Mouse (Mus musculus) urinary bladder, adult 18-20 months (tissue): ENCODE measurements around the gene Xcl1.
"Not testable (repeated sequence)": the region's sequence is repeated elsewhere in the genome, so short reads cannot be mapped to it uniquely, and the experiment has no call there.

Source experiments
- DNase-seq, 2 experiments: peaks; one replicate each; pipeline ENCODE4 v3.0.0; 2022; ENCODE audit warnings: low spot score in 2 of 2, mixed read lengths in 2 of 2

Xcl1 gene

DNA sequence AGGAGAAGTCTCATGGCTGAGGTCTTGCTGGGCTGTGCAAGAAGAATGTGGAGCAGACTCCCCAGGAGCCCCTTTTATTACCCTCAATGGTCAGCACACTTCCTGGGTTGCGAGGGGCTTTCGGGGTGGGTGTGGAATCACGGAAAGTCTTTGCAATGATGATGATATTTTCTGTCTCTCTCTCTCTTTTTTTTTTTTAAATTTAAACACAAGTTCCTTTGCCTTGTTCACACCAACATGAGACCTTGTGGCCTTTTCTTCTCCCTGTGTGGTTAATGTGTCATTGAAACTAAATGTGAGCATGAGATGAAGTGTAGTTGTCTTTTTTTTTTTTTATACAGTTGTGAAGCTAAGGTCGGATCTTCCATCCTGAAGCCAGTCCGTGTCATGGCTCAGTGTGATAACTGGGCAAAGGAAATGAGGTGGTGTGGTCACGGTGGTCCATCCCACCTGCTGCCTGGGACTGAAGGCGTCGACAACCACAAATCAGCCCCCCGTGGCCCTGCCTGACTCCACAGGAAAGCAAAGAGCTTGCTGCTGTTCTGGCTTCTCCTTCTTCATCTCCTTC is at the start of gene Xcl1:
Xcl1 (minus strand) TSS at position 51 of the 568 bp plus-strand sequence.
- no peak for DNase-seq

DNA sequence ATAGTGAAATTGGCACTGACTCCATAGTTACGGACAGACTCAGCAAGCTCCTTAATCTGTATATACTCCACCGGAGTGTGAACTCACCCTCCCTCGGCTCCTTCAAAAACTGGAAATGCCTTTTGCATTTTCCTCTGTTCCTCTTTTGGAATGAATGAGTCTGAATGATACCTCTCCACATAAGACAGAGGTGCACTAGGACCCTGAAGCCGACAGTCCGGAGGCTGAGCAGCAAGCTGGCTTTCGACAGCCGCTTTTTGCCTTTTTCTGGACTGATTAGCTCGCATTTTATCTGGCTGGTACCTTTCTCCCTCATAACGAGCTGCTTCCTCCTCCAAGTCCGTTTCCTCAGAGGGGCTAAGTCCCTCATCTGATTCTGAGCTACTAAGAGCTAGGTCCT is 49.4 kb upstream of the Xcl1 start:
- DNase-seq: not testable (repeated sequence)

DNA sequence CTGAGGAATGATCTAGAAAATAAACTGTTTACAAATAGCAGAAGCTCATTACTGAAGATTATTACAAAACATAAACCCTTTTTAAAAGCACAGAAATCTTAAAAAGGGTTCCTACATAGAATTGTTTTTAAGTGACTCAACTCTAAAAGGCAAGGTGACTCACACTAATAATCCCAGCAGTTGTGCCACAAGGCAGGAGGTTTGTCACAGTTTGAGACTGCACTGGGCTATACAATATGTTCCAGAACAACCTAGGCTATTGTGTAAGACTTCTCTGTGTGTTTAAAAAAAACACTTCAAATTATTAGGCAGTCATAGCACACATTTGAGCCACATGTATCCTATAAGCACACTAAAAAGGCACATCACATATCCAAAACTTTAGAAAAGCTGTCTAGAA is 42.0 kb upstream of the Xcl1 start:
- DNase-seq: no peak

DNA sequence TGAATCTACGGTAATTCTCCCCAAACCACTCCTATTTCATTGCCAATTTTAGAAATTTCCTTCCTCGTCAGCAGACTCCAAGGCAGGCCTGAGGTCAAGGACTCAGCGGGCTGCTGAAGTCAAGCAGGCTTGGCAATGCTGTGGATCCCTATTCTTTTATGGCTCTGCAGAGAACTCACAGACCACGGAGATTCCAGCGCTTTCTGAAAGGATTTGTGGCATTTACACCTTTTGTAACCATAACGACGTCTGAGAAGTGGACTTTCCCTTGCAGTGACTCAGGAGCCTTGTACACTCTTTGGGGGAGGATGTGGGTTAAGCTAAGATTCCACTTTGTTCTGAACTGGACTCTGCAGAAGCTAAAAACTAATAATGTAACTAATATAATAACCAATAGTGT is 40.4 kb upstream of the Xcl1 start:
- DNase-seq: no peak

DNA sequence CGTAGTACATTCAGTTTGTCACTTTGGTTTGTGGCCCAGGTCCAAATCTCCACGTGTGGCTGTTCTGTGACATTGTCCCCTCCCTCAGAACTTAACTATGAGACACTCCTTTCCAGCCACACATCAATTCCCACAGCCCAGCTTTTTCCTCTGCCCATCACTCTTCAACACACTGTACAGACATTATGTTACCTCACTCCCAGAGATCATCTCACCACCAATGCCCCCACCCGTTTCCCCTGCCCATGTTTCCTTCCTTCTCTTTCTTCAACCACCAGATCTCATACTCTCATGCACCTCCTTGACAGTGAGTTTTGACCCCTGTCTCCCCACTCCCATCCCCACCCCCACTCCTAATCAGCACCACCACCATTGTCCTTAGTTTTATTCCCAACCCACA is 39.9 kb upstream of the Xcl1 start:
- DNase-seq: no peak

DNA sequence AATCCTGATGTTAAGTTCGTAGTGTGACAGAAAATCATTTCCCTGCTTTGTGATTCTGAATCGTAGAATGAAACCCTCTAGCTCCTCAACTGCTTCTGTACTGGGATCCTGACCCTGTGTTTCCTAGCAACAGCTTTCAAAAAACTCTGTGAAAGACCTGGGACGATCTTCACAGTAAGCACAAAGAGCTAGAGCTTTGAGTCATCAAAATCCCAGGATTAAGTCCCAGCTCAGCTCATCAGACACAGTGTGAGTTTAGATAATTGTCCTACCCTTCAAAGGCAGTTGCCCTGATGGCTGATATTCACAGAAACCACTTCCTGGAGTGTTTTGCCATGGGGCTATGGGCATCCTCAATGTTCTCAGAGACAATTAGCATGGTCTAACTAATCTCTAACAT is 38.5 kb upstream of the Xcl1 start:
- no peak for DNase-seq

DNA sequence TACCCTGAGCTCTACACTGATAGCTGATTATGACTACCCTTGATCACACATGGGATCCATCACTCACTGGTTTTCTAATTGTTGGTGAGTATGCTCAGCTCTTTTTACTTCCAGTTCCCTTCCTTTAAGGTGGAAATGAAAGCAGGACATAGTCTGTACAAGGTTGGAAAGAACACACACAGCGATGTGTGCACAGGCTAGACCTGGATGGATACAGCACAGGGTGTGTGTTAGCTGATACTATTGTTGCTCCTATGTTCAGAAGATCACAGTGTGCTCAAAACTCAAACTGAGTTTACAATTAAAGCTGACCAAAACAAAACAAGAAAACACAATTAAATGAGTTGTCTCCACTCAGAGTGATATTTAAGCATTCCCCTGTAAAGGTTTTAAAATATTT is 38.0 kb upstream of the Xcl1 start:
- DNase-seq: no peak

DNA sequence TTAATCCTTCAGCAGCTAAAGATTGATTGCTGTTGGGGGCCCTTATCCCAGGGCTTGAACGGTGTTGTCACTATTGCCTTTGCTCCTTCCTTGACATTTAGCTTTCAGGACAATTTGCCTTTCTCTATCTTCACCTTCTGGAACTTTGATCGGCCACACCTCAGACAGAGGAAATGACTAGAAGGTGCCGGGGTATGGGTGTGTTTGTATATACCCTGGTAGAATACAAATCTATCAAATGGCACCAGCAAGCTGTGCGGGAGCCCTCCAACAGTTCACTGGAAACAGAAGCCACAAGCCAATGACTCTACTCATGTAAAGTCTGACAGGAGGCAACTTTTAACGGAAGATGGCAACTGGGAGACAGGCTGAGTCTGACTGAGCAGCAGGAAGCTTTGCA is 37.4 kb upstream of the Xcl1 start:
- DNase-seq: no peak

DNA sequence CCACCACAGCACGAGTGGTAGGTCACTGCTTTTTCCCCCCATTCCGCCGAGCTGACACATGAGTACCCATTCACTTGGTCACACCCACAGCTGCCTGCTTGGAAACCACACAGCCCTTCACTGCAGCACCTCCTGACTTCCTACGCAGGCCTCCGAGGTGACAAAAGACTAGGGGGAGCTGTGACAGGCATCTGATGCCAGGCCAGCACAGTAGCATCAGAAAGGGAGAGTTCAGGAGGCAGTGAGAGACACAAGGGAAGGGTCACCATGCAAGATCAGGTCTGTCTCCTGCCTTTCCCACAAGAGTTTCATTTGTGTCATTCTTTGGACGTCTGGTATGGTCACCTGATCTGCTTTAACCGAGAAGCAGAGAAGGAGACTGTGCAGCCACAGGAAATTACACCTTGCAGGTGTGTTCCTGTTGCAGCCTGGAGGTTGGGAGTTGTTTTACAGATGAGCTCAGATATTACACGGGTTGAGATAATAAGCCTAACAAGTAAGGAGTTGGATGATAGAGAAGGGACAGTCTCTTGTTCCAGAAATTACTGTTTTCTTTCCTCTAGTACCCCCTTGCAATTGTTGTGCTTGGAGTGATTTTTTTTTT is 30.9 kb upstream of the Xcl1 start:
- DNase-seq: no peak

DNA sequence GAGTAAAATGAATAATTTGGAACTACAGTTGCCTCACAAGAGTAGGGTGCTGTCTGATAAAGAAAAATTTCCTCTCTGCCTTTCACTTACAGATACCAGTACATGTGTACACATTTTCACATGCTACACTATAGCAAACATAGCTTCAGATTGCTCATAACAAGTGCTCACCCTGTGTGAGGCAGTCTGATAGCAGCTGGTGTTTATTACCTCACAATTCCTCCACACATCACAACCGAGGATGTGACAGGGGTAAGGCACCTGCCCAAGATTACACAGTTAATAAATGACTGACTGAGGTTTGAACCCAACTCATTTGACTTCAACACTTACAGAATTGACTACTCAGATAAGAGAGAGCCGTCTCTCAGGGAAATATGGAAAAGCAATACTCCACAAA is 25.3 kb upstream of the Xcl1 start:
- no peak for DNase-seq

DNA sequence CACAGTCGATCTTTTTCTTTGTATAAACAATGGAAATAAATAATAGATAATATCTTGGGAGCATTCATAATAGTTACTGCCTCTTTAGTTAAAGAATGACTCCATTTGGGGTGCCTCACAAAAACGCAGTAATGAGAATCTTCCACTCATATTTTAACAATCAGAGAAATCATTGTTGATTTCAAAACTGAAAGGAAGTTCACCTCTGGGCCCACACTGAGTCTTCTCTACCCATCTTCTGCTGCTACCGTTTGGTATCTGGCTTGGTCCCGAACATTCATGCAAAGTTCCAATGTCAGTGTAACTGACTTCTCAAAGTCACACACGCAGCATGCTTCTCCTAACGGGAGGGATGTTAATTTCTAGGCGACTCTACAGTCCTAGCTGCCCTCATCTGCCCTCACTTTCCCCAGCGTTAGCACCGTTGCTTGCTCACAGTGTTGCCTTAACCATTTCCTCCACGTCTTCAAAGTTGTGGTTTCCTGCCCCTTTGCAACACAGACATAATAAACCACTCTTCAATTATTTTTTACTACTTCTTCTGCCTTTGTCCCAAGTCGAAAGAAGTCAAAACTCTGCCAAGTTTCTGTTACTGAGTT is 24.6 kb upstream of the Xcl1 start:
- no peak for DNase-seq

DNA sequence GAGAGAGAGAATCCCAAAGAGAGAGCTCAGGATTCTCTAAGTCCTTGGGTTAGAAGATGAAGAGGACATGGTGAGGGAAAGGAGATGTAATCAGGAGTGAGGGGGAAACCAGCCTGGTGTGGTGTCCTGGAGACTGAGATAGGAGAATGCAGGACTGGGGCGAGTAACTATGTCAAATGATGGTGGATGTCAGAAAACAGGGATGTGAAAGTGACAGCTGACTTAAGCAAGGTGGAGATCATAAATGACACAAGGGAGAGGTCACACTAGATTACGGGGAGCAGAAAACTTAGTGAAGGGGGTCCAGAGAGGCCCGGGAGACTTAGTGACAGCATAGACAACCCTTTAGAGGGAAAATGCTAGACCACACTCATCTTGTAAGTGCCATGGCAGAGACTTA is 23.8 kb upstream of the Xcl1 start:
- no peak for DNase-seq

DNA sequence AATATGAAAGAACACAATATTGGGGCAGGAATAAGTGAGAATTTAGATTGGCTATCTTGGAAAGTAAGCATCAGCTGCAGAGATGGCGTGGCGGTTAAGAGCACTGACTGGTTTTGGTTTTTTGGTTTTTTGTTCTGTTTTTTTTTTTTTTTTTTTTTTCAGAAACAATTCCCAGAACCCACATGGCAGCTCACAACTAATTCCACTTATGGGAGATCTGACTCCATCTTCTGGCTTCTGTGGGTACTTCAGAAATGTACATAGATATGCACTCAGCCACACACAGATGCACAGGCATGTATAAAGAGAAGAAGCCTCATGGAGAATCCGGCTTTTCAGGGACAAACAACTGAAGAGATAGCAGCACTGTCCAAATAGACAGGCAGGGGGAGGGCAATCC is 22.6 kb upstream of the Xcl1 start:
- DNase-seq: no peak

DNA sequence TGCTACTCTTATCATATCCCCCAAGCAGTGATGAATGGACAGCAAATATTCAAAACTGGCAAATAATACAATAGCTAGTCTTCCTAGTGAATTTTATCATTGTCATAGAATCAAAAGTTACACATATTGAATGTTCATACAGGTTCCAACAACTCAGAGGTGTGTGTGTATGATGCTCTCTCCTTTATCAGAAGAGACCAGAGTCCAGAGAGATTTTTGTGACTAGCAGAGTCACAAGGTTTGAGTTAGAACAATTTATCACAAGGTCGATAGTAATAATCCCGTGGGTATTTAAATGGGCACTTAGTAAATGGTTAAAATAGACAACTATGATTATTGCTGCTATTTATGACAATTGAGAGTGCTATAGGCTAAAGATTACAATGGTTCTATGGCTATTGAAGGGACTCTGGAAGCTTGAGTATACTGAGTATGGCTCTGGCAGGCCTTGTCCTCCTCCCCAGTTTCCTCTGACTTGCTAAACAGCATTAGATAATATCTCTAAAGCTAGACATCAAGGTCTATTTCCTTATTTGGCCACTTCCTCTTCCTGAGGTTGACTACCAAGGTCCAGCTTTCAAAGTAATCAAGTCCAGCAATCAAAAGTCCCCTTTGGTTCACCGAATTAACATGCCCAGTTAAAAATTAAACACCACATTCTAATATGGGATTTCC is 21.5 kb upstream of the Xcl1 start:
- no peak for DNase-seq

DNA sequence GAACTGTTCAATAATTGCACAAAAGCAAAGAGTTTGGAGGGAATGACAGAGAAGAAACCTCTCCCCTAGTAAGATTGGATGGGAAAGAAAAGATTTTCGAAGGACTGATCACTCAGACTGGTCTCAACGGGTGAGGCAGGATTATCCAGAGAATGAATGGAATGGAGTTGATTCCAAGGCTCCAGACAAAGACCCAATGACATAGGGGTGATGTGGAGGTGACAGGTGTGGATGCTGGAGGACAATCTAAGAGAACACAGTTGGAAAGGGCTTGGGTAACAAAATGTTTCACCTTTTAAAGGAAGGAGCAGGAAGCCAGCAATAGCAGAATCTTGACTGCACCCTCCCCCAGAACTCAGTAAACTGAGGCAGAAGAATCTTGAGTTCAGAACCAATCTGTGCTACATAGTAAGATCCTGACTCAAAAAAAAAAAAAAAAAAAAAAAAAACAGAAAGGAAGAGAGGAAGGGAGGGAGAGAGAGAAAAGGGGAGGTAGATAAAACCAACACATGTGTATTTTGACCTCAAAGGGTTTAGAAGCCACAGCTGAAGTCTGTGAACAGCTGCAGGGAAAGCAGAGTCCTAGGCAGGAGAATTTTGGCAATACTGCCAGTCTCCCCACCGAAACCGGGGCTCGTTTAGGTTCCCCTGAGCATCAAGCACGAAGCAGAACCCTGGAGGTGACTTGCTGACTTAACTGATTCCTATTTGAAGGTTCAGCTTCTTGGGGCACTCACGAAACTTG is 20.3 kb upstream of the Xcl1 start:
- DNase-seq: no peak

DNA sequence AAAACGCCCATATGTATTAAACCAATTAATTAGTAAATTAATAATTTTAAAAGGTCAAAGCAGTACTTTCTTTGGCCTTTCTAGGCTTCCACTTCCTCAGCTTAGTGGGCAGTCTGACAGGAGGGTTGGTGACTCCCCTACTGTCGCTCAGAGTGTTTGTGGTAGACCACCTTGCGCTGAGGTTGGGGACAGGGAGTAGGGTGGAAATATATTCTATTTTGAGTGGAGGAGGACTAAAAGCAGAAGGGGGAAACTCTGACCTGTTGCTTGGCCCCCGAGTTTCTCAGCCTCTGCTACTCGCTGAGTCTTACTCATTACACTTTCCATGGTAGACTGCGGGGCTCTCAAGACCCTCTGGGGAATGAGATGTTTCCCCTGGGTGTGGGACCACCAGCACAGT is 18.2 kb upstream of the Xcl1 start:
- no peak for DNase-seq

DNA sequence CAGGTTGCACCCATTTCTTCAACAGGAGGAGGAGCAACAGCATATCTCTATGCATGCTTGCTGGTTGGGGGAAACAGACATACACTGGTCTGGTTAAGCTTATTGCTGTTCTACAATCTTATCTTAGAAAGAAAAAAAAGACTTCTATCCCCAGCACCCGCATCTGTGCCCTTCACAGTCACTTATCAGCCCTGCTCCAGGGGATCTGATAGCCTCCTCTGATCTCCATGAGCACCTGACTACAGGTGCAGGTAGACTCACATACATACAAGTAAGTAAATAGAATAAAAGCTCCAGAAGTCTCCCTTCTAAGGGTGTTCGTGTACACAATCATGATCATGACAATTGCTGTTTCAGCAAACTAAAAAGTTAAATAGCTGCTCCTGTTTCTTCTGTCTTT is 733 bp upstream of the Xcl1 start:
- DNase-seq: no peak

DNA sequence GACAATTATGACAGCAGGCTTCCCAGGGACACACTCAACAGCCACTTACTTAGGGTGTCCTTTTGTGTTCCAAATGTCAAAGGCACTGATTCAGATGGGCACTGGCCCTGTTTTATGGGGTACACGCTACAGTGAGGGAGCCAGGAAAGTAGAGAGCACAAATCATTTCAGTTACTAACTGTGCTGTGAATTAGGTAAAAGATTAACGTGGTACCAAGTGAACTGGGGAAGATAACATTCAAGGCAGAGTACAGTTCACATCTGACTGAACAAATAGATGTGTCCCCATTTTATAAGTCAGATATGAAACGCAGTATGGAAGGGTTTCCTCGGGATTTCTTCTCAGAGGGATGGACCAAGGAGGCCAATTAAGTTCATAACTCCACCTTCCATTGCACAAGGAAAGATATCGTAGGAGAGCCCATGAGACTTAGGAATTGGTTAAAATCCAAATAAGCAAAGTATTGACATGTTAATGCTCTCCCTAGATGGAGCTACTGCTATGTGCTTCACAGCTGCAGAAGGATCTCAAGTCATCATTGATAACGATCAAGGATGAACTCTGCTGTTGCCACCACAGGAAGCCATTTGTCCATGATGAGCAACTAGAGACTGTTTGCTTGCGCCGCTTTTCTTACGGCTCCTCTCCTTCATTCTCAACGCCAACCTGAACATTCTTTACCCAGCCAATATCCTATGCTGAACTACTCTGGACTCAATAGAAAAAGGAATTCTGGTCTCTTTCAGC is 1.7 kb downstream of the Xcl1 start:
- DNase-seq: no peak

DNA sequence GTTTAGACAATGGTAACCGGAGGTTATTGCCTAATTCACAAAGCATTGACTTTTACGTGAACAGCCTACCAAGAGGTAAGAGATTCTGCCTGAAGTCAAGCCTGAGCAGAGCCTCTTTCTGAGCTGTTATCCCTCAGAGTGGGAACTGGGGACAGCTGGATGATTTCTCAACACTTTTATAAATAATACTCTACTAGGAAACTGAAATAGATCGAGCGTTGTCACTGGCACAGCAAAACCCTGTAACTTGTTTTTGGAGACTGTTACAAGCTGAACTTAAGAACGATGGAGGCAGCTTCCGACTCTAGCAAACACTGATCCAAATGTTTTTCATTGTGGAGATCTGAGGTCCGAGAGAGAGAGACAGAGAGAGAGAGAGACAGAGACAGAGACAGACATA is 4.2 kb downstream of the Xcl1 start:
- DNase-seq: no peak

DNA sequence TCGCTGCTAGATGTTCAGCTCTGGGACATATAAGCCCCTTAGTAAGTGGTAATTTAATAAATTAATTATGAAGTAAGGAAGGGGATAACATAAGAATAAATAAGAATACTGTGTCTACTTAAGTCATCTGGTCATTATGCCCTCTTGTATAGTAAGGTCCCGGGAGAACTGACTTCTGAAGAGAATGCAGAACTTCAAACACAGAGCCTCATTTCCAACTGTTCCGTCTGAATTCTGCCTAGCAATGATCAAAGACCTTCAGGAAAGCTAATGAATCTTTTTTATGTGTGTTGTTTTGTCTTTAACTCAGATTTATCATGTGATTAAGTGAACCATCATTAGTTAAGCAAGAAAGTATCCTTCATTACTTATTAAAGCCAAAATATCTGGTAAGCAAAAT is 5.3 kb downstream of the Xcl1 start:
- DNase-seq: no peak

DNA sequence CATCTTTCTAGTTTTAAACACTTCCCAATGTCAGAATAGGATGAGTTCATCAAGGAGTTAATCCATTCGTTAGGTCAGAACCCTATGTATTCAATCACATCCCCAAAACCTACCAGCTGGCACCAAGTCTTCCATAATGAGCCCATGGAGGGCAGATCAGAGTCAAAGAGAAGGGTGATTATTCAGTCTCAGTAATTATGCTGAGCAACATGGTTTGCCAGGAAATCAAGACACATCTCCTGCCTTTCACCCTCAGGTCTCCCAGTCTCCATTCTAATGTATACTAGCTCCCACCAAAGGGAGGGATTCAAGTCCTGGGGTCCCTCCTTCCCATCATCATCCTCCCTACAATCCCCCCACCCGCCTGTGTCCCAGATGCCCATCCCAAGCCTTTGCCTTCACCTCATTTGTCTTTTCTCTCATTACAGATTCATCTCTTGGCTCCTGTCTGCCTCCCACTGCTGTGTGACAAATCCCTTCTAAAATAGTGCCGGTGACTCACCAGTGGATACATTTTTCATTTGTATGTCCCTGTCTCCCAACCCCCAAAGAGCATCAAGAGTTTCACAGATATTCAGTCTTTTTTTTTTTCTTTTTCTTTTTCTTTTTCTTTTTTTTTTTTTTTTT is 8.7 kb downstream of the Xcl1 start:
- DNase-seq: no peak
